Mouse (Mus musculus) frontal cortex, postnatal 25 days (tissue): ENCODE data around the gene Sestd1.

Experiments used
- DNase-seq, 2 experiments: peaks; one replicate each; pipeline ENCODE4 v3.0.0; 2022; ENCODE audit warnings: low spot score in 2 of 2

Gene Sestd1

GRCm38 (mm10) chr2:77270781-77271180 lies 9.6 kb downstream of the Sestd1 start:
- DNase-seq: no peak

DNA sequence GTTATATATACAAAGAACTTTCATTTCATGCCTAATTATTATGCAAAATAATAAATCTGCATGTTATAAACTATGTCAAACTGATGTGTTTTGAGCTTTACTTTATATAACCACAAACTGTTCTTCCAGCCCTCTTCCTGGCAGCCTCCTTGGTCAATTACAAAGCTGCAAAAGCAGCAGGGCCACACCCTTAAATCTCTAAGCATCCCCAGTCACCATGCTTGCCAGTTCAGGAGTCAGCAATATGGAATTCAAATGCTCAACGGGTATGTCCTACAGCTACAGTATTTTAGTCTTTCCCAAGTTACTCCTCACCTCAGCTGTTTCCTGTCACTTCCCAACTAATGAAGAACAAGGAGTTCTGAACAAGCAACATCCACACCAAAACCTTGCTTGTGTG lies 10.3 kb downstream of the Sestd1 start:
- DNase-seq: no peak

DNA sequence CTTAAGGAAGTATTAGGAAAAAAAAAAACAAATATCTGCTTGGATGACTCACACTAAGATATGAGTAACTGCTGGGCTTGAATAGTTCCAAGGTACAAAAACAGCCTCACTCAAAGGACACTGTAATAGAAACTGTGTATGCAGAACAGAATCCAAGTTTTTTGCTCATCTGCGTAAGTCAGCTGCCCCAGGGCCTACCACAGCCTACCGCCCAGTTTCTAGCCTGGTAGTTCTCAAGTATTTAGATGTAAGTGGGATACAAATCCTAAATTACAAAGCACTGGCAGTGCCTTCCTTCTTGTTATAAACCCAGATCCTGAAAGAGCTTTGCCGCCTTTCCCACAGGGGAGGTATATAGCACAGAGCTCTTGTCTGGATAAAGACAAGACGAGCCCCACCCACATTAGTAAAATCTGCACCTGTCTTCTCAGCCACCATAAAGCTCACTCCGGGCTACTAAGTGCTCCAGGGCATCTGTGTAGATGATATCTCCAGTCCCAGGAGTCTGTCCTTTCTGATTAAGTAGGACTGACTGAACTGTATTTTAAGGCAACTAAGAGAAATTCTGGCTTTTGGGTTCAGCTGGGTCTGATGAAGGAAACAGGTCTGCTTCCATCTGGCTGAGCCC lies 11.7 kb downstream of the Sestd1 start:
- no peak for DNase-seq

DNA sequence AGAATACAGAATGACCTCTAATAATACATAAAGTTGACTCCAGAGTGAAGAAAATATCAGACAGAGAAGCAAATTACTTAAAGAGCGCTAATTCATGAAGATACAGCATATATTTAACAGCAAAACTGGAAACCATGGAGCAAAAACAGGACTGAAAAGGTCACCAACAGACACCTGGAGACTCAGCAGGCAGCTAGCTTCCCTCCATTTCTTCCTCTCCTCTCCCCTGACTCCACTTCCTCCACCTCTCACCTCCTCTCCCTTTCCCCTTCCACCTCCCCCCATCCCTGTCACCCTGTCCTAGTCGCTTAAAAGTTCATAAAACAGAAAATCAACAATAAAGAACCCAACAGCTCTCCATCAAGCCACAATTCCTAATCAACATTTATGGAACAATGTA lies 13.5 kb downstream of the Sestd1 start:
- DNase-seq: no peak

DNA sequence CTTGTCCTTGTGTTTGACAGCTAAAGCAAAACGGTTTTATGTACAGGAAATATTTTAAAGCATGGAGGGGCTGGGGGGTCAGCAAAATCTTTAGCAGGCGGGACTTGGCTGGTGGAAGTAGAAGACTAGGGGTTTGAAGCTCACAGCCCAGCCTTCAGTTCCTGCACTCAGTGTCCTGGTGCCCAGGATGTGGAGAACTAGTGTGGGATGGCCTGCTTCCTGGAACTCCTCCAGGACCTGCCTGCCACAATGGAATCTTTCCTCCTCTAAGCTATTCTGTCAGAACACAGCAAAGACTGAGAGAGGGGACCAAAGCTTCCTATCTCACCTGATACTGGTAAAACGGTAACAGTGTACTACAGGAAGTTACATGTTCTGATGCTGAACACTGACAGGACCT lies 14.4 kb downstream of the Sestd1 start:
- DNase-seq: no peak

- DNase-seq: no peak
Observed at GRCm38 (mm10) chr2:77265301-77265700, 15.1 kb downstream of the Sestd1 start.

GRCm38 (mm10) chr2:77264550-77264949 lies 15.8 kb downstream of the Sestd1 start:
- DNase-seq: no peak

- no peak for DNase-seq
Observed at GRCm38 (mm10) chr2:77263477-77264435, 16.6 kb downstream of the Sestd1 start.

DNA sequence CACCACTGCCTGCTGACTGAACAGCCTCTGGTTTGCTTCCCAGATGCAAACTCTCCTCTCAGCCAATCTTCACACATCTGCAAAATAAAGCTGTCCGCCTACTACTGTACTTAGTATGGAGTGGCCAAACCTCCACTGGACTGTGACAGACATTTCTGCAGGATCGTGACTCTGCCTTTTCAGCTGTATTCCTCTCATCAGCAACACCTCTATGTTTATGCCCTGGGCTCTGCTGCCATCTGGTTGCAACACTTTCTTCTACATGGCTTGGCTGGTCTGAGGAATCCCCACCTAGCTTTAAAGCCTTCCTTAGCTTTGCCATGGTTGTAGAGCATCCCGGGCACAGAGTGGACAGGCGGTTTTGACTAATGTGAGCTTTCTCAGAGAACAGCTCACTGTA lies 20.3 kb downstream of the Sestd1 start:
- peak in 1 of 2 experiments; percentile 24 for DNase-seq

DNA sequence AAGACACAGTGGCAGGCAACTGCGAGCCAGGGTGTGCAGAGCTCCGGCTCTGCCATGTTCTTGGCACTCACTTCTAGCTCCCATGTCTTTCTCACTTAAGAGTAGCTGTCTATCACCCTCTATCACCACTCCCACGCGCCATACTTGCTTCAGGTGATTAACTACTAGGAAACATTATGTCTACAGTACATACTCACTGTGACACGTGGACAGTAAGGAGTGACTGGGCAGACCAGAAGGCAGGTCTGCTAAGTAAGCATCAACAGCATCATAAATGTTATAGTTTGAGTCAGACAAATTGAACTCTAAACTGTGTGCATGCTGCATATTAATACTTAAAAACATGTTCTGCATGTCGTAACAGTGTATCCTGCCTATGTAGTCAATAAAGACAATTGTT lies 27.2 kb downstream of the Sestd1 start:
- DNase-seq: no peak

DNA sequence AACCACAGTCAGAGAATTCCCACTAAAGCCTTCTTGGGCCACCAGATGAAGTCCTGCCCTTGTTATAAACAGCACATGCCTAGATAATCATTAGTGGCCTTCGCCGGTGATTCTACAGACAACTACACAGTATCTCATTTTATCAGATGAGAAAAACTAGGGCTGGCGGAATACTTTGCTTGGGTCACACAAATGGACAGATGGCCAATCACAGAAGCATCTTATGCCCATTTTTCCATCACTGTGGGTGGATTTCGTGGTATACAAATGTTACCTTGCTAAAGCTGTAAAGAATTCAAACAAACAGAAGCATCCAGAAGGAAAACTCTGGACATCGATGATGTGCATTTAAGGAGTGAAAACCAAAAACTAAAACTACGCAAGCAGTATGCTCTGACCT lies 28.7 kb downstream of the Sestd1 start:
- DNase-seq: no peak

DNA sequence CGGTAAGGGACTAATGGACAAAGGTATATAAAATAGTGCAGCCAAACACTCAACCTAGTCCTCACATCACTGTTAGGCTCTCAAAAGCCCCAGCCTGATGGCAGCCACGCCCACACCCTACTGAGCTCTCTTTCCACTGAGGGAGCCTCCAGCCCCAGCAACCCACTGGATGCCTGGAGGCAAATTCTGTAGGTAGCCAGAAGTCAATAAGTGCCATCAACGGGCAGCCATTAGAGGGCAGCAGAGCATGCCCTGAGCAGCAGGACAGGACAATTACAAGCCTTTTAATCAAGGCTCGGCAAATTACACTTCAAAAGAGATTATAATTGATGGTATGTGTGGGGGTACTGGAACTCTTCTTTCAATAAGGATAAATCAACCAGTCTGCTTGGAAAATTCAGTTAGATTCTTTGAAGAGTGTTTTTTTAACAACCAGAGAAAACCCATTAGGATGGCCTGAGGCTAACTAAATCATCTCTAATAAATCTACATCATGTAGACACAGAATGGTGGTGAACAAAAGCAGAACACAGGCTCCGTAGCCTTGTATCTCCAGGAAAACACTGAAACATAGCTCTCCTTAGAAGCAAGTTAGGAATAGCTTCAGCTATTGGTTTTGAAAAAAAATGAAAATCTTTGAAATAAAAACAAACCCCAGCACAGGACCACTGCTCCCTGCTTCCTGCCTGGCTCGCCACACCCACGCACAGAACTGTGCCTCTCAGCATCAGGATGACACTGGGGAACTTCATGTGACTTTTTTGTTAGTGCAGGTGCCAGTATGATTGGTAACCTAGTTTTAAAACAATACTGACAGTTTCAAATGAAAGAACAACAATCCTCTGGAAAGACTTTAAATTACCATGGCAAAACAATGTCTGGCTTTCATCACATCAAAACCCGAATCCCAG lies 30.4 kb downstream of the Sestd1 start:
- DNase-seq: no peak

DNA sequence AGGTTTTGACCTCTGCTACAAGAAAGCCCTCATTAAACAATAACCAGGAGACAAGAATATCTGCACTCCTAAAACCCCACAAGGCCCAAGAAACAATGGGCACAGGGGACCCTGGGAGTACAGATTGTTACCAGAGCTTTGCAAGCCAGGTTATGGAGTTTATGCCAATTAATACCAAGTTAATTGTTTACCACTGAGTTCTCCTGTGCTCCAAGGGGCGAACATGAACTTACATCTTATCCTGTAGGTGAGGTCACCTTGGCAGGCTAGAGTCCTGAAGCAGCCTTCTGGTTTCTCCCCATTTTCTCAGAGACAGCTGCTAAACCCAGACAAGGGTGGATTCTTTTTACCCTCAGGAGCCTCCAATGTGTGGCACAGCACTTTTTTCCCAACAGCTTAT lies 32.0 kb downstream of the Sestd1 start:
- no peak for DNase-seq

- DNase-seq: no peak
Observed at GRCm38 (mm10) chr2:77247200-77247830, 33.1 kb downstream of the Sestd1 start.

- DNase-seq: no peak
Observed at GRCm38 (mm10) chr2:77245806-77246205, 34.6 kb downstream of the Sestd1 start.

DNA sequence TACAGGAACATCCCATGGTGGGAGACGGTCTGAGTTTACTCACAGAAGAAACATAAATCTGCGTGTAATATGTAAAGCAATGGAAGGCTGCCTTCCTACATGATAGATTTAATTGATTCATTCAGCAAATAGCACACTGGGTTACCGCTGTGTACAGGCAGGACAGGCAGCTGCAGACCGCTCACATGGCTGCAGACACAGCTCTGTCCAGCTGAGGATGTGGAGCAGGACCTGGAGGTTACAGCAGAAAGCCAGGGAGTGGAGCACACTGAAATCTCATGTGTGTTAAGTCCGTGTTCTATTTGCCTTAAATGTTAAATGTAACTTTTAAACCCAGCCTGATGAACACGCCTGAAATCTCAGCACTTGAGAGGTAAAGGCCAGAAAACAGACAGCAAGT lies 38.1 kb downstream of the Sestd1 start:
- no peak for DNase-seq

GRCm38 (mm10) chr2:77238607-77239006 lies 41.8 kb downstream of the Sestd1 start:
- DNase-seq: no peak

GRCm38 (mm10) chr2:77238046-77238445 lies 42.3 kb downstream of the Sestd1 start:
- DNase-seq: no peak

DNA sequence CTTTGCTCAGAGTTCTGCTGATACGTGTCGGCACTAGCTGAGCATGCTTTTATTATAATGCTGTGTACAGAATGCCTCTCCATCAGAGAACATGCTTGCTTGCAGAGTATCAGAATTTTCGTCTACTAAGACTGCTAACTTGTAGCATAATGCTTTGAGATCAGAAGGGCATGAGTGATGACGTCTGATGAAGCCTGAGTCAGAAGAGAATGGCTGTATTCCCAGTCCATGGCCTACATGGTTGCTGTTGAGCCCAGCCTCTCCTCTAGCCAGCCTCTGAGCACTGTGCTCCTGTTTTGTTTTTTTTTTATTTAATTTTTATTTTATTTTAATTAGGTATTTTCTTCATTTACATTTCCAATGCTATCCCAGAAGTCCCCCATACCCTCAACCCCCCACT lies 43.5 kb downstream of the Sestd1 start:
- DNase-seq: no peak

- no peak for DNase-seq
Observed at GRCm38 (mm10) chr2:77235896-77236295, 44.5 kb downstream of the Sestd1 start.

DNA sequence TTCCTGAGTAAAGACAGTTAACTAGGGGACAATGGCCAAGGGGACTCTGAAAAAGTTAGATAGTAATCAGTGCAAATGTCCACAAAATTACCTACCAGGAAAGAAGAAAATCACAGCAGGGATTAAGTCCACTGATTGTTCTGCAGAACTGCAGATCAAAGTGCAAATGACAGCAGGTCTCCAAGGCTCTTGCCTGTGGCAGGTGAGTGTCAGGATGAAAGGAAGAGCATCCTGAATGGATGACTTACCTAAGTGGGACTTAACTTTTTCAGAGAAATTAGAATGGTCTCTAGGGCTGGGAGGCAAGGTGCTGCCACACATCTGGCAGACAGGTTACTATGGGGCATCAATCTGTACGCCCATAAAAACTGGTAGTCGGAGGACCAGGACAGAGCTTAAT lies 47.8 kb downstream of the Sestd1 start:
- no peak for DNase-seq

DNA sequence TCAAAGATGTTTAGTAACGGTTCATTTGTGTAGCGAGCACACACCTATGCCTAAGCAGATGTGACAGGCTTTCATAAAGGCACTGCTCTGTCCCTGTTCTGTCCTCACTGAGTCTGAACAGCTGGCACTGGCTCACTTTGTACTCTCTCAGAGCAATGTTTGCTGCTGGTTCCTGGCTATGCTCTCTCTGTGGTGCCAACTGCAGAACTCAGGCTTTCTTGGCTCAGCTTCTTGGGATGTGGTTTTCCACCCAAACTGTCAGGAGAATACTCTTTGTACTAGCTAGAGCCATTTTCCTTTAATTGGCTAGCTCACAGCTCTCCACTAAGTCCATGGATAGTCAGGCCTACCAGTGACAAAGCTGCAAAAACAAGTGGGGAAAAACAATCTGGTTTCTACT lies 59.4 kb downstream of the Sestd1 start:
- DNase-seq: no peak
